Mouse (Mus musculus) liver, embryonic 12.5 days (tissue): ENCODE data around the gene C530008M17Rik. TPM values are rescaled to one million over a fixed set of nuclear protein-coding genes. Genes with fewer than 3 reads are reported as not detected.
A peak's percentile ranks its signal among the peaks of the same experiment; 100 is the strongest.

Experiments used
- ATAC-seq: fragments of 200-750 bp; cut with Nextera tagmentation; 2 replicates; pipeline ENCODE4 v1.8.0; 2017; ENCODE audit warnings: moderate number of reproducible peaks, mild to moderate bottlenecking, moderate library complexity
- H3K27ac ChIP-seq: fragments of 300-500 bp; sonication (generic); 2 replicates; pipeline ENCODE4 v1.5.1; 2016; ENCODE audit warnings: mild to moderate bottlenecking
- H3K27me3 ChIP-seq: fragments of 300-500 bp; sonication (generic); replicated peaks from 2 replicates; pipeline ENCODE4 v1.6.1; 2016; ENCODE audit warnings: mild to moderate bottlenecking, moderate library complexity
- H3K36me3 ChIP-seq: fragments of 300-500 bp; sonication (generic); 2 replicates; pipeline ENCODE4 v1.6.1; 2016; ENCODE audit warnings: mild to moderate bottlenecking, moderate library complexity
- H3K4me1 ChIP-seq: fragments of 300-500 bp; sonication (generic); 2 replicates; pipeline ENCODE4 v1.6.1; 2016
- H3K4me2 ChIP-seq: fragments of 300-500 bp; sonication (generic); 2 replicates; pipeline ENCODE4 v1.6.1; 2016; ENCODE audit warnings: mild to moderate bottlenecking, moderate library complexity
- H3K4me3 ChIP-seq: fragments of 300-500 bp; sonication (generic); 2 replicates; pipeline ENCODE4 v1.5.1; 2016; ENCODE audit warnings: mild to moderate bottlenecking, moderate library complexity
- H3K9ac ChIP-seq: fragments of 300-500 bp; sonication (generic); 2 replicates; pipeline ENCODE4 v1.6.1; 2016; ENCODE audit warnings: mild to moderate bottlenecking, moderate library complexity
- H3K9me3 ChIP-seq: fragments of 300-500 bp; sonication (generic); replicated peaks from 2 replicates; pipeline ENCODE4 v1.6.1; 2016; ENCODE audit warnings: mild to moderate bottlenecking, moderate library complexity
- WGBS: fragments of 180-500 bp; shearing (Covaris S2); methylation state at CpG from one replicate; pipeline ENCODE4 v1.1.7; 2016; ENCODE audit not compliant: insufficient replicate concordance; 5-methylcytosine and 5-hydroxymethylcytosine counted together
- polyA plus RNA-seq: library from polyadenylated mRNA; unstranded; fragments of >200 nt; fragmentation: Nextera tagmentation; extraction: Ambion mirVana; gene quantifications from 2 replicates; pipeline ENCODE4 v1.2.1, GENCODE M21; 2016

The C530008M17Rik gene
- polyA plus RNA-seq, 1 experiment from 2014 or later = 12.2 TPM

DNA sequence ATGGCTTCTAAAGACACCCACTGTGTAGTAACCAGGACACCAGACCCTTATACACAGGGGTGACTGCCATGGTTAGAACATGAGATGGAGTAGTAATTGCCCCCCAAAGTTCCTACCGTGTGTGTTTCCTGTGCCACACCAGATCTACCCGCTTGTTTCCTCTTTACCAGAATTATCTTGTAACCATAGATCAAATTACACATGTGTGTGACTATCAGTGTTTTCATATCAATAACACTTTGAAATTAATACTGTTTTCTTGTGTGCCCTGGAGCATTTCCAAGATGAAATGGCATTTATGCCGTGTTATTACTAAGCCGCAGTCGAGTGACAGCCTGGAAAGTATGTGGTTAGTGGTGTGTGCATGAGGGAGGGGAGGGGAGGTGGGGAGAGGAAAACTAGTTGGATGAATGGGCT, 33.9 kb downstream of the C530008M17Rik start:
- no peak overlapping the region for H3K27ac ChIP-seq
- H3K9me3 ChIP-seq = 0 out of 2 replicates have a peak, but pooled peaks cover 5% of the 10 kb centered on the region
- WGBS = 45% methylated on average over 5 of the region's 5 CpGs
- H3K4me1 ChIP-seq = peaks cover 58% of the 10 kb centered on the region
- ATAC-seq = no peak
- H3K9ac ChIP-seq = no peak overlapping the region
- H3K4me2 ChIP-seq = no peak overlapping the region
- no peaks in the 10 kb centered on the region for H3K27me3 ChIP-seq
- no peaks in the 10 kb centered on the region; the same call in 1 of the 2 replicates for H3K36me3 ChIP-seq
- no peak overlapping the region for H3K4me3 ChIP-seq

DNA sequence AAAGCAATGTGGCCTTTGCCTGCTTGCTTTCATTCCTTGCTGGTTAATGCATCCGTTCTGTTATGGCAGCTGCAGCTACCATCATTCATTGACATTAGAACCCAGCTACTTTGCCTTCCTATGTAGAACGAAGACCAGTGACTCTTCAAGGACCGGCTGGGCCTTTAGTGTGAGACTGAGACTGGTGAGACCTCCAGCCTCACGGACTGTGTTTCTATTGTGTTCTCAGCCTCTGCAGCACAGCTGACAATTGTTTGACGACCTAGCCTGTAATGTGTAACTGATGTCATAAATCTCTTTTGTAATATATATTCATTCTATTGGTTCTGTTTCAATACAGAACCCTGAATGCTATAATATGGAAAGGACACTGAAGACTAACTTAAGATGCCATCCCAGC, 34.9 kb downstream of the C530008M17Rik start:
- Histone ChIP-seq H3K27ac (no peak overlapping the region), H3K4me1 (peaks cover 47% of the 10 kb centered on the region), H3K27me3 (no peaks in the 10 kb centered on the region), H3K9me3 (peaks cover 9% of the 10 kb centered on the region; the same call in 1 of the 2 replicates), H3K4me3 (no peak overlapping the region), H3K36me3 (peaks cover 4% of the 10 kb centered on the region; the same call in 1 of the 2 replicates), H3K4me2 (no peak overlapping the region), H3K9ac (no peak overlapping the region)
- WGBS = 85% methylated on average over 5 of the region's 5 CpGs
- no peak for ATAC-seq

DNA sequence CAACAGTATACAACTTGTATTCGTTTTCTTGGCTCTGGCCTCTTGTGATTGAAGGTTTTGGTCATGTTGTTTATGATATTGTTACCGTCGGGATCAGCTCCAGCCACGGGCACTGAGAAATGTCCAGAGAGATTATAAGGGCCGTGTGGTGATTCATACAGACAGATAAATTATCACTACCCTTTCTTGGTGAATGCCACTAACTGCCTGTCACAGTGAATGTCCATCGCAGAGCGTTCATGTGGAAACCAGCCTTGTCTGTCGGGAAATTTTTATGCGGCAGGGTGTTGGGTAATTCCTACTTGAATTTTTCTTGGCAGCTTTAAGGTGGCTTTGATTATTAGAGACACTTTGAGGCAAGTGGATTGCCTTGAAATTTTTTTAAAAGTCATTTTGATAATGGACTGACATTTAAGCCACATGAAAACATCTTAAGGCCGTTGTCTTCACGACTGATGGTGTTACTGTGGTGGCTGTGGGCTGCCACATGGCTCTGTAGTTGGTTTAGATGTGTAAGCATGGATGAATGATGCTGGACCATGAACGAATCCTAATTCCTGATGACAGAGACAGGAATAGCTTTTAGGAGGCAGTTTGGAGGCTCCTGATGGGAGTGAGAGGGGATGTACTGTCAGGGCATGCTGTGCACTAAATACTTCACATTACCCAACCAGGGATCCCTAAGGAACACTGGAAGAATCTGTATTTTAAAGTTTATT, 35.6 kb downstream of the C530008M17Rik start:
- no peak for ATAC-seq
- WGBS = 76% methylated on average over 12 of the region's 12 CpGs

DNA sequence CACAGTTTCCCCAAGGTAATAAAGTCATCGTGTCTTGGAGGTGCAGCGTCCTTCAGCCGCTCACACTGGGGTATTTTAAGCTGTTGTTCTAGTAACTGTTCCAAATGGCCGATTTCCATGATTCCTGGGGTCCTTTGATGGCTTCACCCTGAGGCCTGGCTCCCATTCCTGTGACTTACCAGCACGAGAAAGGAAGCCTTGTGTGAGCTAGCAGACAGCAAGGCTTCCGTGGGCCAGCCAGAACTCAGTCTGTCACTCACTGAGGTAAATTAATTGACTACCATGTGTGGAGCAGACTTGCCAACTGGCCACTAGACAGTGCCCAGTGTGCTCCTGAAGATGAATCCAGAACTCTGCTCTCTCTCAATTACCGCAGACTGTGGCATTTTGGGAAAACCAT, 41.2 kb downstream of the C530008M17Rik start:
- Histone ChIP-seq H3K9me3 (peaks cover 9% of the 10 kb centered on the region; the same call in 1 of the 2 replicates), H3K36me3 (peaks cover 4% of the 10 kb centered on the region; the same call in 1 of the 2 replicates), H3K4me1 (peaks cover 20% of the 10 kb centered on the region), H3K4me3 (no peak overlapping the region), H3K27ac (no peak overlapping the region), H3K4me2 (no peak overlapping the region), H3K27me3 (no peaks in the 10 kb centered on the region), H3K9ac (no peak overlapping the region)
- WGBS = 83% methylated on average over 7 of the region's 7 CpGs
- no peak for ATAC-seq

More for the DNA sequence above, 35.6 kb downstream of the C530008M17Rik start:
- no peak overlapping the region for H3K9ac ChIP-seq
- no peak overlapping the region for H3K27ac ChIP-seq
- no peaks in the 10 kb centered on the region for H3K27me3 ChIP-seq
- H3K4me2 ChIP-seq = no peak overlapping the region
- H3K36me3 ChIP-seq = peaks cover 4% of the 10 kb centered on the region; the same call in 1 of the 2 replicates
- peaks cover 41% of the 10 kb centered on the region for H3K4me1 ChIP-seq
- H3K4me3 ChIP-seq = no peak overlapping the region
- peaks cover 9% of the 10 kb centered on the region; the same call in 1 of the 2 replicates for H3K9me3 ChIP-seq

DNA sequence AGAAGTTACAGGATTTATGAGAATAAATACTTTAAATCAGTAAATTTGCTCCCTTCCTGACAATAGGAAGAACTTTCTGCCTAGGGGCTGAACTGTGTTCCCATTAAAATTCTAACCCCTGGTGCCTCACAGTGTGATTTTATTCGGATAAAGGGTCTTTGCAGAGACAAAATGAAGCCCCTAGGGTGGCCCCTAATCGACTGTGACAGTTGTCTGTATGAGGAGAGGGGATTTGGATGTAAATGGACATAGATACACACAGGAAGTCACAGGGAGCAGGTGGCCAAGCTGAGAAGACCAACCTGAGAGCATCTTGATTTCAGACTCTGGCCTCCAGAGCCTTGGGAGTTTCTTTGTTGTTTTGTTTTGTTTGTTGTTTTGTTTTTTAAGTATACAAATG, 41.9 kb downstream of the C530008M17Rik start:
- Histone ChIP-seq H3K9me3 (peaks cover 9% of the 10 kb centered on the region; the same call in 1 of the 2 replicates), H3K9ac (no peak overlapping the region), H3K4me3 (no peak overlapping the region), H3K4me1 (peaks cover 22% of the 10 kb centered on the region), H3K4me2 (no peak overlapping the region), H3K27ac (no peak overlapping the region), H3K27me3 (no peaks in the 10 kb centered on the region), H3K36me3 (peaks cover 4% of the 10 kb centered on the region; the same call in 1 of the 2 replicates)
- no peak for ATAC-seq
- 49% methylated on average over 2 of the region's 2 CpGs for WGBS

DNA sequence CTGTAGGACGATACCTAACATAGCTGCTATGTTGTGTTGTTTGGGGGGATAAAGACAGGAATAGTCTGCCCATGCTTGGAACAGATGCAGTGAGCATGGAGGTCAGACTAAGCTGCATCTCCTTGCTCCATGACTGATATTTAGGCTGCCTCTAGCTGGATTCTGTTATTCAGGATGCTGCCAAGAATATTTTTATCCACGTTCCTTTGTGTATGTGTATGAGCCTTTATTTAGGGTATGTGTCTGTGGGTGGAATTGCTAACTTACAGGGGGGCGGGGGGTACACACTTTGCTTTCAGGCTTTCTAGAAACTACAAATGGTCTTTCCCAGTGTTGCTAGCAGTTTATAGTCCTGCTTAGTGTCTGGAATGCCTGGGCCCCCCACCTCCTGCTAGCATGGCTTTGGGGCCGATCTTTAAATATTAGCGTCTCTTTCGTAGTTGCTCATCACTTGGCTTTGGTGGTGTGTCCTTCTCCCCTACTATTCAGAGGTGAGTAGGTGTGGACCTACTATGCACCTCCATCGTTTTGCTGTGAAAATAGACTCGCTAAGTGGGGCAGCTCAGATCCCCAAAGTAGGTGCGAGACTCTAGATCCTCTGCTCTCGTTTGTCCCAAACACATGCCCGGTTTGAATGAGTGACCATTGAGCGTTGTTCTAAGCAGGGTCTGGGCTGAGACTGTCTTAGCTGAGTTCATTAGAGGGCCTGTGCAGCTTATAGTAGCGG, 45.0 kb downstream of the C530008M17Rik start:
- no peak overlapping the region for H3K9ac ChIP-seq
- no peaks in the 10 kb centered on the region for H3K9me3 ChIP-seq
- no peak overlapping the region for H3K27ac ChIP-seq
- ATAC-seq = no peak
- WGBS = 84% methylated on average over 13 of the region's 13 CpGs
- no peaks in the 10 kb centered on the region for H3K27me3 ChIP-seq
- no peak overlapping the region for H3K4me3 ChIP-seq
- H3K4me2 ChIP-seq = no peak overlapping the region
- peaks cover 36% of the 10 kb centered on the region for H3K4me1 ChIP-seq
- H3K36me3 ChIP-seq = no peaks in the 10 kb centered on the region

DNA sequence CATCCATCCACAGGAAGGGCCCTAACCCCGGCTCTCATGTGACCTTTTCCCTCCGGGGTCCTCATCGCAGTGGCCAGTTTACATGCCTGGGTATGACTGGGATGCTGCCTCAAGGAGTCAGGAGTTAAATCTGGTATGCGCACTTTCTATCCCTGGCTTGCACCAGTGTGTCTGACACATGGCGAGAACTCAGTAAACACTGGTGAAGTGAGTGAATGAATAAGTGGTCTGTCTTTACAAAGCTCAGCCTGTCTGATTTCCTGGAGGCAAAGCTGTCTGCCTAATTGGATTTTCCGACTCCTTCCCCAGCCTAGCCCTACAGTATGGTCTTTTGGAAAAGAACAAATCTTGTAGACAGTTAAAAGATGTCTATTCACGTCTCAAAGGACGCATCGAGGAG, 45.8 kb downstream of the C530008M17Rik start:
- no peak overlapping the region for H3K9ac ChIP-seq
- no peak overlapping the region for H3K27ac ChIP-seq
- no peak for ATAC-seq

DNA sequence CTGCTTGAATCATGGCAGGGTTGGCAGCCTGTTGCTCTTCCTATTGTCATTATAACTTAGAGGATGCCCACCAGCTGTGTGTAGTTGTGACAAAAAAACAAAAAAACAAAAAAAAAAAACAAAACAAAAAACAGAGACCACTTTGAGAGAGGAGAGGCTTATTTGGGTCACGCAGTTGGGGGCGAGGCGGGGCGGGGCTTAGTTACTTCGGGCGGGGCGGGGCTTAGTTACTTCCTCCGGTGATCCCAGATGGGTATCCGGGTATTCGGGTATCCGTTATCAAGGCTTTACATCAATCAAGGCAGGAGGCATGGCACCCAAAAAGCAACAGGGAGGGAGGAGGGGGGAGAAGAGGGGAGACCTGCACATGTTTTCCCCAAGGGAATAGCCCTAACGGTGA, 46.3 kb downstream of the C530008M17Rik start:
- WGBS = 41% methylated on average over 12 of the region's 12 CpGs
- Histone ChIP-seq H3K9ac (no peak overlapping the region), H3K27me3 (no peaks in the 10 kb centered on the region), H3K4me3 (no peak overlapping the region), H3K27ac (no peak overlapping the region), H3K9me3 (no peaks in the 10 kb centered on the region), H3K36me3 (no peaks in the 10 kb centered on the region), H3K4me1 (peaks cover 37% of the 10 kb centered on the region), H3K4me2 (peak overlapping the region; percentile 43)
- no peak for ATAC-seq

More for the DNA sequence above, 45.8 kb downstream of the C530008M17Rik start:
- Histone ChIP-seq H3K4me1 (peaks cover 37% of the 10 kb centered on the region), H3K4me3 (no peak overlapping the region), H3K4me2 (no peak overlapping the region), H3K36me3 (no peaks in the 10 kb centered on the region), H3K27me3 (no peaks in the 10 kb centered on the region), H3K9me3 (no peaks in the 10 kb centered on the region)
- WGBS = 71% methylated on average over 9 of the region's 9 CpGs

DNA sequence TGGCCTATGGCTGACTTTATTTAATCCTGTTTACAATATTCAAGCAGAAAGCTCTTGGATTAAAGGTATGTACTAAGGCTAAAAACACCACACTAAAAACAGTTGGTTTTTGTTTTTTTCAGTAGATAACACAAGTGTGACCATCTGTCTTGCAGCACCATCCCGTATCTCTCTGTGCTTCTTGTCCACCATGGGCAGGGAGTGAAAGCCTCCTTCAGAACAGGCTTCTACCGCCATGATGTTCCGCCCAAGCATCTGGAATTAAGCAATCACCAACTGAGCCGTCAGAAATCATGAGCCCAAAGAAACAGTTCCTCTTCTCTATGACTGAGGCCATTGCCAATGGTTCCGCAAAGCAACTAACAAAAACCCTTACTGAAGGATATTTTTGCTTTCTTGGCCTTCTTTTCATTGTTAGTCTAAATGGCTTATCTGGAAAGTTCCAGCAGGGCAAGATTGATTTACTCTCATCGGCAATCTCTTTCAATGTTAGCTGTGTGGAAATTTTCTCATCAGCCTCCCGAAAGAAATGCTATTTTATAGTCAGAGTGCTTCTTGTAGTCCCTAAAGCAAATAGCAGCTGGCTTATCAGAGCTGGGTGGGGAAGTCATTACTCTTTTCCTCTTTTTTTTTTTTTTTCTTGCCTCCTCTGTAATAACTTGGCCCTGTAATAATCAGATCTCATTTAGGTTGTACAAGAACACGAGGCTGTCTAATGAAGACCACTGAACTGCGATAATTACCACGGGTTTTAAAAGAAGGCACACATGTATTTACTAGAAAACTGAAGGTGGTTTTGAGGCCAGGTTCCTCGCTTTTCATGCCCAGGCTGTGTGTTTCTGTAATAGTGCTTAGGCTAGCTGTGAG, 49.2 kb downstream of the C530008M17Rik start:
- no peak for ATAC-seq
- Histone ChIP-seq H3K27ac (no peak overlapping the region), H3K4me3 (no peak overlapping the region), H3K9ac (no peak overlapping the region), H3K9me3 (no peaks in the 10 kb centered on the region), H3K27me3 (no peaks in the 10 kb centered on the region), H3K4me1 (peaks cover 37% of the 10 kb centered on the region), H3K4me2 (no peak overlapping the region), H3K36me3 (no peaks in the 10 kb centered on the region)
- 65% methylated on average over 11 of the region's 11 CpGs for WGBS

DNA sequence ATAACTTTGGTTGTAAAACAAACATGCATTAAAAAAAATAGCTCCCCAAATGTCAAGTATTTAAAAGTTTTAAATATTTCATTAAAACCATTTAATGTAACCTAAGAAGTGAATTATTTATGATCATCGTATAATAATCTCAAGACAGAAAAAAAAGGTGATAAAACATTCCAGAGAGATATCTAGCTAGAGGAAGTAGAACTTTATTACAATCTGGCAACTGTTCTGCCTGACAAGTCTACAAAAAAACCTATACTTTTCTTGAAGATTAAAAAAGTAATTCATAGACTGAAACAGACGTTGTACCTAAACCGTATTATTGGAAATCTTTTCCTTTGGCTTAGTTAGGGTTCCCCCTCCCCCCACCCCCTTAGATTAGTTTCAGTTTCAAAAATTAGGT, 50.8 kb downstream of the C530008M17Rik start:
- 90% methylated on average over 3 of the region's 3 CpGs for WGBS

DNA sequence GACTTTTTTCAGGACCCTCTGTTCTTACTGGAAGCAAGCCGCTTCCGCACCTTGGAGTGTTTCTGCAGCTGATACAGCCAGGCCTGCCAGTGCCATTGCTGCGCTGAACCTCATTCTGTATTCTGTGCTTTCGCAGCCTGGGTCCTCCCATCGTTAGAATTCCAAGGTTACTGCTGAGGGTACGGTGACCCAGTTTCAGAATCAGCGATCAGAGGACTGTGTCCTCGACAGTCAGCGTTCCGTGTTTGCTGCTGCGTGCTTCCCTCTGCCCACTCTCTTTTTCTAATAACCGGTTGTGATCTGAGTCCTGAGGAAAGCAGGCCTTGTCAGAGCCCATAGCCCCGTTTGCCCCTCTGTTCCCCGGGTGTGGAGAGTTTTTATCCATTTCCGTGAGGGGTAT, 51.7 kb downstream of the C530008M17Rik start:
- peaks cover 29% of the 10 kb centered on the region for H3K4me1 ChIP-seq
- H3K4me2 ChIP-seq = no peak overlapping the region
- no peaks in the 10 kb centered on the region for H3K27me3 ChIP-seq
- no peak overlapping the region; the same call in 1 of the 2 replicates for H3K9ac ChIP-seq
- ATAC-seq = no peak
- WGBS = 81% methylated on average over 15 of the region's 15 CpGs
- no peaks in the 10 kb centered on the region for H3K36me3 ChIP-seq
- H3K9me3 ChIP-seq = no peaks in the 10 kb centered on the region
- no peak overlapping the region for H3K4me3 ChIP-seq
- H3K27ac ChIP-seq = no peak overlapping the region

More for the DNA sequence above, 50.8 kb downstream of the C530008M17Rik start:
- Histone ChIP-seq H3K4me1 (peaks cover 37% of the 10 kb centered on the region), H3K9me3 (no peaks in the 10 kb centered on the region), H3K27ac (no peak overlapping the region), H3K9ac (no peak overlapping the region), H3K36me3 (no peaks in the 10 kb centered on the region), H3K27me3 (no peaks in the 10 kb centered on the region), H3K4me3 (no peak overlapping the region), H3K4me2 (no peak overlapping the region)
- ATAC-seq = no peak
